Mouse (Mus musculus): ENCODE data around the gene Krt18. TPM values are rescaled to one million over a fixed set of nuclear protein-coding genes. Genes with fewer than 3 reads are reported as not detected.
A peak's percentile ranks its signal among the peaks of the same experiment; 100 is the strongest.

Gene Krt18
- polyA plus RNA-seq (2015; fragmentation: Nextera tagmentation; extraction: Ambion mirVana) = 4.4 TPM in 2 replicates

DNA sequence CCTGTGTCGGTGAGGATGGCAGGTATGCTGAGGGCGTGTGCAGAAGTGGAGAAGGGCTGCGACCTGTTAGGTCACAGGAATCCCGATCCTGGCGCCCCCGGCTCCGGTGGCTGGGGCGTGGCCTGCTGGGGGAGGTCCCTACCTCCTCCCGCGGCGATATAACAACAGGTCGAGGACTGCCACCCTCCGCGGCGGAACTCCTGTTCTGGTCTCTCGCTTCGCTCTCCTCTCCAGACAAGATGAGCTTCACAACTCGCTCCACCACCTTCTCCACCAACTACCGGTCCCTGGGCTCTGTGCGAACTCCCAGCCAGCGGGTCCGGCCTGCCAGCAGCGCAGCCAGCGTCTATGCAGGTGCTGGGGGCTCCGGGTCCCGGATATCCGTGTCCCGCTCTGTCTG lies at the start of gene Krt18:
Krt18 (plus strand) TSS at position 141 of the 400 bp plus-strand sequence.
- ATAC-seq = no peak
- Histone ChIP-seq H3K36me3 (ENCODE audit: control insufficient read depth, insufficient read depth) (no peaks in the 10 kb centered on the region), H3K9ac (replicated peaks; ENCODE audit: low read depth, low read length) (no peak within 1 kb of the TSS), H3K9me3 (ENCODE audit: control insufficient read depth, low read length) (no peaks in the 10 kb centered on the region), H3K27me3 (replicated peaks; ENCODE audit: control insufficient read depth, insufficient read depth, low read length) (peaks cover 14% of the 10 kb centered on the region; the same call in 1 of the 2 replicates), H3K4me1 (replicated peaks; ENCODE audit: control insufficient read depth, insufficient read depth, low read length) (0 out of 2 replicates have a peak, but pooled peaks cover 6% of the 10 kb centered on the region), H3K4me3 (replicated peaks; ENCODE audit: low read length) (no peak within 1 kb of the TSS), H3K27ac (ENCODE audit: low read length) (no peak within 1 kb of the TSS), H3K4me2 (ENCODE audit: low read length) (peak within 1 kb of the TSS; percentile 0; the same call in 1 of the 2 replicates)
- 3% methylated on average over 28 of the region's 28 CpGs for WGBS

GRCm38 (mm10) chr15:101980849-101981248 lies 47.1 kb upstream of the Krt18 start:
- Histone ChIP-seq H3K9ac (replicated peaks; ENCODE audit: low read depth, low read length) (no peak overlapping the region), H3K27me3 (replicated peaks; ENCODE audit: control insufficient read depth, insufficient read depth, low read length) (no peaks in the 10 kb centered on the region), H3K4me1 (replicated peaks; ENCODE audit: control insufficient read depth, insufficient read depth, low read length) (peaks cover 15% of the 10 kb centered on the region), H3K9me3 (ENCODE audit: control insufficient read depth, low read length) (no peaks in the 10 kb centered on the region), H3K4me3 (replicated peaks; ENCODE audit: low read length) (no peak overlapping the region), H3K36me3 (ENCODE audit: control insufficient read depth, insufficient read depth) (no peaks in the 10 kb centered on the region), H3K4me2 (ENCODE audit: low read length) (no peak overlapping the region), H3K27ac (ENCODE audit: low read length) (no peak overlapping the region)
- no peak for ATAC-seq
- 73% methylated on average over 6 of the region's 6 CpGs for WGBS

DNA sequence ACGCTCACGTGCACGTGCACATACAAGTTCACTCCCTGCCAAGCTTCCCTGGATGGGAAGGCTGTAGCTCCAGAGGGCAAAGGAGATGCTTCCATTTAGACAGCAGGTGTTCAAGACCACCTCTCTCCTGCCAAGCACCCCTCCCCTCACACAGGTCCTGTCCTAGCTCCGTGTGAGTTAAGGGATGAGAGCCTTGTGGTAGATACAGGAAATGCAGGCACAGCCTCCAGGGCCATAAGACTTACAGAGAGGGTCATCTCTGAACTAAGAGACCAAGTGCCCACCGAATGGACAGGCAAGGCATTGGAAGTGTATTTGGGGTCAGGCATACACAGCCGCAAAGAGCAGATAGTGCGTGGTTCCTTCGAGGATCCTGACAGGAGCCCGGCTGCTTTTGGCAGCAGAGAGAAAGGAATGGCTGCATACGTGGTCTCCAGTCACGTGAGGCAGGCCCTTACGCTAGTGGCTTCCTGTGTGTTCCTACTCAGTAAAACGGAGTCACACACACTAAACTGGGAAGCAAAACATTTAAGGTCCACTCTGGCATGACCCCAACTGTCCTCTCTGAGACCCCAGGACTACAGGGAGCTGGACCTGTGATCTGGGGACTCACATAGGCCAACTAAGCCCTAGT lies 44.5 kb upstream of the Krt18 start:
- Histone ChIP-seq H3K4me2 (ENCODE audit: low read length) (peak overlapping the region; percentile 61), H3K9me3 (ENCODE audit: control insufficient read depth, low read length) (no peaks in the 10 kb centered on the region), H3K27ac (ENCODE audit: low read length) (peak overlapping the region; percentile 87), H3K4me1 (replicated peaks; ENCODE audit: control insufficient read depth, insufficient read depth, low read length) (peaks cover 7% of the 10 kb centered on the region; the same call in 1 of the 2 replicates), H3K4me3 (replicated peaks; ENCODE audit: low read length) (peak overlapping the region; percentile 40), H3K9ac (replicated peaks; ENCODE audit: low read depth, low read length) (peak overlapping the region; percentile 42), H3K36me3 (ENCODE audit: control insufficient read depth, insufficient read depth) (no peaks in the 10 kb centered on the region), H3K27me3 (replicated peaks; ENCODE audit: control insufficient read depth, insufficient read depth, low read length) (no peaks in the 10 kb centered on the region)
- 82% methylated on average over 13 of the region's 13 CpGs for WGBS
- peak; percentile 2; the same call in 1 of the 2 replicates for ATAC-seq

GRCm38 (mm10) chr15:101983949-101984601 lies 43.9 kb upstream of the Krt18 start:
- WGBS = 3% methylated on average over 15 of the region's 15 CpGs
- no peaks in the 10 kb centered on the region for H3K27me3 ChIP-seq (replicated peaks; ENCODE audit: control insufficient read depth, insufficient read depth, low read length)
- peak; percentile 97 for ATAC-seq

DNA sequence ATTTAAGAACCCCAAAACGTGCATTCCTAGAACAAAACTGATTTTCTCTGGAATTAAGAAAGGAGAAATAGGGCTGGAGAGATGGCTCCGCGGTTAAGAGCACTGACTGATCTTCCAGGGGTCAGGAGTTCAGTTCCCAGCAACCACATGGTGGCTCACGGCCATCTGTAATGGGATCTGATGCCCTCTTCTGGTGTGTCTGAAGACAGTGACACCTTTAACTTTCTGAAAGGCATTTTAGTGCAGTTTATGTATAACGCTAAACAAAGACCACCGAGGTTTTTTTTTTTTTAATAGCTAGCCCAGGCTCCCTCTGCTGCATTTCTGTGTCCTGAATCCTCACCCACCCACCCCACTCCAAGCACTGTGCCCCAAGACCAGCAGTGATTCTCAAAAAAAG lies 43.2 kb upstream of the Krt18 start:
- no peak for ATAC-seq
- Histone ChIP-seq H3K27ac (ENCODE audit: low read length) (no peak overlapping the region), H3K4me1 (replicated peaks; ENCODE audit: control insufficient read depth, insufficient read depth, low read length) (peaks cover 7% of the 10 kb centered on the region; the same call in 1 of the 2 replicates), H3K4me3 (replicated peaks; ENCODE audit: low read length) (no peak overlapping the region), H3K27me3 (replicated peaks; ENCODE audit: control insufficient read depth, insufficient read depth, low read length) (no peaks in the 10 kb centered on the region), H3K36me3 (ENCODE audit: control insufficient read depth, insufficient read depth) (no peaks in the 10 kb centered on the region), H3K9ac (replicated peaks; ENCODE audit: low read depth, low read length) (peak overlapping the region; percentile 30; the same call in 1 of the 2 replicates), H3K4me2 (ENCODE audit: low read length) (peak overlapping the region; percentile 23; the same call in 1 of the 2 replicates), H3K9me3 (ENCODE audit: control insufficient read depth, low read length) (no peaks in the 10 kb centered on the region)
- 19% methylated on average over 6 of the region's 6 CpGs for WGBS

More at GRCm38 (mm10) chr15:101983949-101984601, 43.9 kb upstream of the Krt18 start:
- no peaks in the 10 kb centered on the region for H3K36me3 ChIP-seq (ENCODE audit: control insufficient read depth, insufficient read depth)
- H3K27ac ChIP-seq (ENCODE audit: low read length) = peak overlapping the region; percentile 87
- H3K9ac ChIP-seq (replicated peaks; ENCODE audit: low read depth, low read length) = peak overlapping the region; percentile 42
- peak overlapping the region; percentile 40 for H3K4me3 ChIP-seq (replicated peaks; ENCODE audit: low read length)
- no peaks in the 10 kb centered on the region for H3K9me3 ChIP-seq (ENCODE audit: control insufficient read depth, low read length)
- H3K4me2 ChIP-seq (ENCODE audit: low read length) = peak overlapping the region; percentile 61
- H3K4me1 ChIP-seq (replicated peaks; ENCODE audit: control insufficient read depth, insufficient read depth, low read length) = peaks cover 7% of the 10 kb centered on the region; the same call in 1 of the 2 replicates

- Histone ChIP-seq H3K27ac (ENCODE audit: low read length) (no peak overlapping the region), H3K36me3 (ENCODE audit: control insufficient read depth, insufficient read depth) (no peaks in the 10 kb centered on the region), H3K9ac (replicated peaks; ENCODE audit: low read depth, low read length) (no peak overlapping the region), H3K4me1 (replicated peaks; ENCODE audit: control insufficient read depth, insufficient read depth, low read length) (peaks cover 7% of the 10 kb centered on the region; the same call in 1 of the 2 replicates), H3K27me3 (replicated peaks; ENCODE audit: control insufficient read depth, insufficient read depth, low read length) (no peaks in the 10 kb centered on the region), H3K9me3 (ENCODE audit: control insufficient read depth, low read length) (no peaks in the 10 kb centered on the region), H3K4me2 (ENCODE audit: low read length) (no peak overlapping the region), H3K4me3 (replicated peaks; ENCODE audit: low read length) (no peak overlapping the region)
- ATAC-seq = peak; percentile 37
- 0% methylated on average over 10 of the region's 10 CpGs for WGBS
Measured at GRCm38 (mm10) chr15:101988119-101988518, 39.9 kb upstream of the Krt18 start.

DNA sequence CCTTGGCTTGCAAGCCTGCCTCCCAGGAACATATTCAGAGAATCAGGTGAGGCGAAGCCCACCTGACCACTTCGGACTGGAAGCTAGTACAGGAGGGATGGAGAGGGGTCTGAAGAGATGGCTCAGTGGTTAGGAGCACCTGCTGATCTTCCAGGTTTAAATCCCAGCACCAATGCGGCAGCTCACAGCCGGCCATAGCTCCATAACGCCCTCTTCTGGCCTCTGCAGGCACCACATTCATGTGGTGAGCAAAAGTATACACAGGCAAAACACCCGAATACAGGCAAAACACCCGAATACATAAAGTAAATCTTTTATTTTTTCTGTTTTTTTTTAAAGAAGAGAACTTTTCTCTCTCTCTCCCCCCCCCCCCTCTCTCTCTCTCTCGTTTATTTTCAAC lies 39.3 kb upstream of the Krt18 start:
- Histone ChIP-seq H3K4me3 (replicated peaks; ENCODE audit: low read length) (no peak overlapping the region), H3K9ac (replicated peaks; ENCODE audit: low read depth, low read length) (no peak overlapping the region), H3K4me1 (replicated peaks; ENCODE audit: control insufficient read depth, insufficient read depth, low read length) (peaks cover 7% of the 10 kb centered on the region; the same call in 1 of the 2 replicates), H3K36me3 (ENCODE audit: control insufficient read depth, insufficient read depth) (no peaks in the 10 kb centered on the region), H3K27me3 (replicated peaks; ENCODE audit: control insufficient read depth, insufficient read depth, low read length) (no peaks in the 10 kb centered on the region), H3K4me2 (ENCODE audit: low read length) (no peak overlapping the region), H3K9me3 (ENCODE audit: control insufficient read depth, low read length) (no peaks in the 10 kb centered on the region), H3K27ac (ENCODE audit: low read length) (no peak overlapping the region)
- 64% methylated on average over 8 of the region's 8 CpGs for WGBS
- ATAC-seq = no peak

DNA sequence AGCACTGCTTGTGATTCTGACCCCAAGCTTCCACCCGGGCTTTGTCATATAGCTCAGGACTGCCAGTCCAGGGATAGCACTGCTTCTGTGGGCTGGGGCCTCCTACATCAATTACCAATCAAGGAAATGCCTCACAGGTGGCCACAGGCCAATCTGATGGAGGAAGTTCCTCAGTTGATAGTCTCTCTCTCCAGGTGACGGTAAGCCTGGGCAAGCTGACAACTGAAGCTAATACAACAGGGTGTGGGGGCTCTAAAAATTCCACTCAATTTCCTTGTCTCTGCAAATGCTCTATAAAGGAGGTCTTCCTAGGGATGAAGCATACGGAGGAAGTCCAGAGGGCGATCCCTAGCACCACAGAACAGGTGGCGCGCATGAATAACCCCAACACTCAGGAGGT lies 37.0 kb upstream of the Krt18 start:
- WGBS = 88% methylated on average over 6 of the region's 6 CpGs
- Histone ChIP-seq H3K27me3 (replicated peaks; ENCODE audit: control insufficient read depth, insufficient read depth, low read length) (no peaks in the 10 kb centered on the region), H3K4me2 (ENCODE audit: low read length) (no peak overlapping the region), H3K4me1 (replicated peaks; ENCODE audit: control insufficient read depth, insufficient read depth, low read length) (peaks cover 3% of the 10 kb centered on the region; the same call in 1 of the 2 replicates), H3K4me3 (replicated peaks; ENCODE audit: low read length) (no peak overlapping the region), H3K36me3 (ENCODE audit: control insufficient read depth, insufficient read depth) (no peaks in the 10 kb centered on the region), H3K9me3 (ENCODE audit: control insufficient read depth, low read length) (no peaks in the 10 kb centered on the region; the same call in 1 of the 2 replicates), H3K9ac (replicated peaks; ENCODE audit: low read depth, low read length) (no peak overlapping the region), H3K27ac (ENCODE audit: low read length) (no peak overlapping the region)
- ATAC-seq = no peak

DNA sequence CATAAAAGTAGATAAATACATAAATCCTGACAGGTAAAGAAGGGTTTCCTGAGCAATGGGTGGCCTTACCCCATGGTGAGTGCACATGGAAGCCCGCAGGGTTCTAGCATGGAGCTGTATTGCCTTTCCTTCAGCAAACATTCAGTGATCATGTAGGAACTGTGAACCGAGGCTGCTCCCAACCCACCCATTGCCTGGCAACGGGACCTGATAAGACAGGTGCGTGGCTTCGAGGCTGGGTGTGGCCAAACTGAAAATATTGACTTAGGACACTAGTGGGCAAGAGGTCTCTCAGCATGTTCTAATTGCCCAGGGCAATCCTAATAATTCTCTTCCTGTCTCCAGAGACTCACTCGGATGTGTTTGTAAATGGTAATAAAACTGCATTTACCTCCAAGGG lies 33.6 kb upstream of the Krt18 start:
- H3K4me1 ChIP-seq (replicated peaks; ENCODE audit: control insufficient read depth, insufficient read depth, low read length) = no peaks in the 10 kb centered on the region
- H3K4me2 ChIP-seq (ENCODE audit: low read length) = no peak overlapping the region
- H3K27me3 ChIP-seq (replicated peaks; ENCODE audit: control insufficient read depth, insufficient read depth, low read length) = no peaks in the 10 kb centered on the region
- no peak for ATAC-seq
- no peaks in the 10 kb centered on the region; the same call in 1 of the 2 replicates for H3K9me3 ChIP-seq (ENCODE audit: control insufficient read depth, low read length)
- no peak overlapping the region for H3K9ac ChIP-seq (replicated peaks; ENCODE audit: low read depth, low read length)
- 90% methylated on average over 6 of the region's 6 CpGs for WGBS
- no peak overlapping the region for H3K27ac ChIP-seq (ENCODE audit: low read length)
- no peak overlapping the region for H3K4me3 ChIP-seq (replicated peaks; ENCODE audit: low read length)
- no peaks in the 10 kb centered on the region for H3K36me3 ChIP-seq (ENCODE audit: control insufficient read depth, insufficient read depth)
